Mouse (Mus musculus) E14TG2a.4 (cell line): ENCODE results near the gene Clcn2.

Experiments
- H3K27me3 ChIP-seq: 2 replicates; pipeline ENCODE4 v1.6.1; 2014; ENCODE audit warnings: low read length, control low read depth; ENCODE audit not compliant: insufficient read depth
- H3K36me3 ChIP-seq: 2 replicates; pipeline ENCODE4 v1.6.1; 2014; ENCODE audit warnings: low read length, control low read depth; ENCODE audit not compliant: insufficient read depth
- H3K4me1 ChIP-seq: replicated peaks from 2 replicates; pipeline ENCODE4 v1.6.1; 2014; ENCODE audit warnings: low read depth, low read length, control low read depth
- H3K4me3 ChIP-seq: replicated peaks from 2 replicates; pipeline ENCODE4 v1.5.1; 2014; ENCODE audit warnings: mild to moderate bottlenecking, low read length
- H3K9me3 ChIP-seq: 2 replicates; pipeline ENCODE4 v1.6.1; 2014; ENCODE audit warnings: low read length, control low read depth
- CTCF ChIP-seq: conservative IDR thresholded peaks from 2 replicates; pipeline ENCODE4 v1.5.1; 2014; ENCODE audit warnings: low read length
- NANOG ChIP-seq: IDR thresholded peaks from 2 replicates; pipeline ENCODE4 v1.6.1; 2014; ENCODE audit warnings: borderline replicate concordance, low read length, mixed read lengths
- POU5F1 ChIP-seq: IDR thresholded peaks from 2 replicates; pipeline ENCODE4 v1.6.1; 2014; ENCODE audit warnings: low read length, borderline replicate concordance

The Clcn2 gene

GRCm38 (mm10) chr16:20717181-20717977 lies at the start of gene Clcn2, which contains the start of gene Polr2h:
Gene Clcn2, minus strand, starts transcription at chr16:20717746.
Gene Polr2h, plus strand, starts transcription at chr16:20717665.
- Histone ChIP-seq H3K36me3 (peaks cover 46% of the 10 kb centered on the region), H3K4me1 (peaks cover 75% of the 10 kb centered on the region), H3K27me3 (no peaks in the 10 kb centered on the region), H3K9me3 (no peaks in the 10 kb centered on the region; the same call in 1 of the 2 replicates), H3K4me3 (peak within 1 kb of the TSS; percentile 88)
- TF ChIP-seq CTCF (peak; percentile 22), NANOG (no peak)

- no peaks in the 10 kb centered on the region for H3K27me3 ChIP-seq
- no peaks in the 10 kb centered on the region for H3K36me3 ChIP-seq
- H3K4me3 ChIP-seq = peak overlapping the region; percentile 46
- peaks cover 5% of the 10 kb centered on the region for H3K4me1 ChIP-seq
- TF ChIP-seq CTCF (peak; percentile 64), POU5F1 (no peak)
- H3K9me3 ChIP-seq = no peaks in the 10 kb centered on the region
These were observed 47.7 kb upstream of the Clcn2 start for GRCm38 (mm10) chr16:20765244-20765643.

DNA sequence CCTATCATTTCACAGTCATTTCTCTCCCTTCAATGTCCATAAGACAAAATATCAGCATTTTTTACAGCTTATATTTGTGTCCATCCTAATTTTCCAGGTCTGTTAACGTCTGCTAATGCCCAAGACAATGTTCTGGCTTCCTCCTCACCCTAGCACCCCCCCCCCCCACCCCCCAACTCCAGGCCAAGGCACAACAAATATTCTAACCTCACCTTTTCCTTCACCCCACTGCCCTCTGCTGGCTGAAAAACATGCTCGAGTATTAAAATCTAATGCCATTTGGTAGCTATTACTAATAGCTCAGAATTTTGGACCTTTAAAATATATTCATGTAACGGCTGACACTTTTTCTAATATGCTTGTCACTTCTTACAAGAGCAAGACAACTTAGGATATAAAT lies 44.1 kb upstream of the Clcn2 start:
- no peaks in the 10 kb centered on the region for H3K27me3 ChIP-seq
- H3K9me3 ChIP-seq = no peaks in the 10 kb centered on the region
- no peaks in the 10 kb centered on the region for H3K36me3 ChIP-seq
- no peak overlapping the region for H3K4me3 ChIP-seq
- peak; percentile 40 for TF ChIP-seq CTCF
- no peak for TF ChIP-seq POU5F1
- H3K4me1 ChIP-seq = peaks cover 8% of the 10 kb centered on the region

- no peaks in the 10 kb centered on the region for H3K9me3 ChIP-seq
- H3K4me1 ChIP-seq = 0 out of 2 replicates have a peak, but pooled peaks cover 2% of the 10 kb centered on the region
- no peaks in the 10 kb centered on the region for H3K36me3 ChIP-seq
- TF ChIP-seq NANOG (no peak), POU5F1 (no peak), CTCF (no peak)
- H3K27me3 ChIP-seq = no peaks in the 10 kb centered on the region
- H3K4me3 ChIP-seq = no peak overlapping the region
These were observed 39.8 kb upstream of the Clcn2 start for GRCm38 (mm10) chr16:20757385-20757784.

GRCm38 (mm10) chr16:20756052-20756451 lies 38.5 kb upstream of the Clcn2 start:
- Histone ChIP-seq H3K27me3 (no peaks in the 10 kb centered on the region), H3K4me1 (0 out of 2 replicates have a peak, but pooled peaks cover 2% of the 10 kb centered on the region), H3K4me3 (no peak overlapping the region), H3K36me3 (no peaks in the 10 kb centered on the region), H3K9me3 (no peaks in the 10 kb centered on the region)
- TF ChIP-seq POU5F1 (no peak), CTCF (no peak), NANOG (no peak)

DNA sequence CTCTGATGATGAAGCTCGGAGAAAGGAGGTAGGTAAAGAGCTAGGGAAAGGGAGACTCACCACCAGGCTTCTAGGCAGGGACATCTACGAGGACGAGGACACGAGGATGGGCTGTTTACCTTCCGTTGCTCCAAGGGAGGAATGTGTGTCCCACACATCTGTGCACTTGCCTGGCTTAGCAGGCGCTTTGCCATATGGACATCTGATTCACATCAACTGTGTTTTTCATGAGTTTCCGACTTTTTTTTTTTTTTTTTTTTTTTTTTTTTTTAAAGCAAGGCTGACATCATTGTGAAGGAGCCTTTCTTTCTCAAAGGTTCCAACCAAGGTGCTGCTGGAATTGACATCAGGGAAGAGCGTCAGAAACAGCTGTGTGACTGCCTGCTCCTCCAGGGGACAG lies 33.0 kb upstream of the Clcn2 start:
- Histone ChIP-seq H3K4me3 (no peak overlapping the region), H3K27me3 (no peaks in the 10 kb centered on the region), H3K9me3 (no peaks in the 10 kb centered on the region), H3K36me3 (no peaks in the 10 kb centered on the region), H3K4me1 (peaks cover 21% of the 10 kb centered on the region)
- no peak for TF ChIP-seq POU5F1

DNA sequence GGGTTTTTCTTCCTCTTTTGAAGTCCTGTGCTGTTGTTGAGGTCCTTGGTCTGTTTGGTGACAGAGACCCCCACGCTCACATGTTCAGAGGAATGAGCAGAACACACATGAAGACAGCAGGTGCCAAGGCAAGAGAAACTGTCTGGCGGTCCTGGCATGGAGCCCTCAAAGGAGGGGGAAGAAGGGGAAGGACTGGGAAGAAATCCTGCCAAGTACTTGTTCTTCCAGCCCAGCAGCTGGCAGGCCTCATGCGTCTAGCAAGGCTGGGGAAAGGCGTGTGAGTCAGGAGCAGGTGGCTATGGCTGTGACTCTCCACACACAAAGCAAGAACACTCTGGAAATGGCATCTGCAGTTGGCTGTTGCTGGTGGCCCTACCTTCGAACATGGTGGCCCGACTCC lies 29.1 kb upstream of the Clcn2 start:
- Histone ChIP-seq H3K27me3 (no peaks in the 10 kb centered on the region; the same call in 1 of the 2 replicates), H3K4me1 (peaks cover 21% of the 10 kb centered on the region), H3K9me3 (no peaks in the 10 kb centered on the region), H3K36me3 (no peaks in the 10 kb centered on the region), H3K4me3 (no peak overlapping the region)
- TF ChIP-seq CTCF = no peak
- TF ChIP-seq POU5F1 = no peak
- TF ChIP-seq NANOG = no peak

DNA sequence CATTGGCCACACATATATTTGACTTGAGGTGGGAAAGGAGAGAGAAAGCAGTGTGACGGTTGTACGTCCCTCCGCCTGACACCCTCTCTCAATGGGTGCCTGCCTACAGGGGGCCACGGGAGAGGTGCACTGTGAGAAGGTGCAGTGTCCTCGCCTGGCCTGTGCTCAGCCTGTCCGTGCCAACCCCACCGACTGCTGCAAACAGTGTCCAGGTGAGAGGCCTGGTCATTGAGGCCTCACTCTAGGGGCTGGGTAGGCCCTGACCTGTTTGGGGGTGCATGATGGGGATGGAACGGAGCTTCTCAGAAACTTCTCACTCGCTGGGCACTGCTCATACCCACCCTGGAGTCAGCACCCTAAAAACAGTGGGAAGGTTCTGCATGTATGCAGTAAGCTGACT lies 22.3 kb upstream of the Clcn2 start:
- no peak for TF ChIP-seq NANOG
- TF ChIP-seq POU5F1 = no peak
- no peak for TF ChIP-seq CTCF
- Histone ChIP-seq H3K27me3 (peaks cover 36% of the 10 kb centered on the region), H3K36me3 (peaks cover 9% of the 10 kb centered on the region), H3K4me1 (peaks cover 5% of the 10 kb centered on the region), H3K9me3 (peaks cover 14% of the 10 kb centered on the region), H3K4me3 (no peak overlapping the region)

GRCm38 (mm10) chr16:20736823-20737222 lies 19.3 kb upstream of the Clcn2 start:
- Histone ChIP-seq H3K36me3 (peaks cover 9% of the 10 kb centered on the region), H3K4me3 (no peak overlapping the region), H3K4me1 (peaks cover 25% of the 10 kb centered on the region), H3K27me3 (peaks cover 60% of the 10 kb centered on the region), H3K9me3 (peaks cover 14% of the 10 kb centered on the region)
- TF ChIP-seq POU5F1 = no peak
- no peak for TF ChIP-seq NANOG
- no peak for TF ChIP-seq CTCF
